Comparison of ENCODE assay signal across 8 mouse cellular contexts in genomic region chr7:65881290-65881688, GRCm38 (mm10). TPM values are rescaled to one million over a fixed set of nuclear protein-coding genes. Genes with fewer than 3 reads are reported as not detected.
DNase-seq lines count a peak whose midpoint lies in the region; ATAC-seq and TF ChIP-seq lines count a peak whose summit lies in the region.

No protein-coding gene starts in this region.

- 53% methylated on average over 12 of the region's 12 CpGs for WGBS in hindbrain, embryonic 15.5 days
- 69% methylated on average over 12 of the region's 12 CpGs for WGBS in hindbrain, embryonic 10.5 days
- 39% methylated on average over 12 of the region's 12 CpGs for WGBS in bone marrow, adult 2 months
- 33% methylated on average over 12 of the region's 12 CpGs for WGBS in liver, embryonic 16.5 days (ENCODE audit: insufficient replicate concordance)
- whole genome bisulfite sequencing in cerebellum, adult 2 months, result 12% methylated on average over 12 of the region's 12 CpGs

- no peak overlapping the region for H3K9ac ChIP-seq in hindbrain, embryonic 15.5 days
- peak overlapping the region; percentile 36; the same call in 1 of the 2 replicates for H3K9ac ChIP-seq in liver, embryonic 16.5 days (ENCODE audit: low read depth, low read length)

- H3K4me2 ChIP-seq in hindbrain, embryonic 15.5 days, result peak overlapping the region; percentile 42
- peak overlapping the region; percentile 65 for H3K4me2 ChIP-seq in liver, embryonic 16.5 days (ENCODE audit: low read depth, low read length)

- no peaks in the 10 kb centered on the region for H3K27me3 ChIP-seq in hindbrain, embryonic 15.5 days
- H3K27me3 ChIP-seq in hindbrain, embryonic 10.5 days (ENCODE audit: insufficient read depth, poor library complexity, severe bottlenecking), result no peaks in the 10 kb centered on the region
- no peaks in the 10 kb centered on the region for H3K27me3 ChIP-seq in liver, embryonic 16.5 days (ENCODE audit: control insufficient read depth, insufficient read depth, low read depth, low read length)
- H3K27me3 ChIP-seq in cerebellum, adult 2 months (ENCODE audit: control insufficient read depth, insufficient read depth, low read length), result no peaks in the 10 kb centered on the region; the same call in 1 of the 2 replicates

- peaks cover 6% of the 10 kb centered on the region for H3K4me1 ChIP-seq in hindbrain, embryonic 15.5 days (replicated peaks)
- 0 out of 2 replicates have a peak, but pooled peaks cover 5% of the 10 kb centered on the region for H3K4me1 ChIP-seq in hindbrain, embryonic 10.5 days (replicated peaks)
- no peaks in the 10 kb centered on the region for H3K4me1 ChIP-seq in bone marrow, adult 2 months (ENCODE audit: control insufficient read depth, insufficient read depth, low read length)
- peaks cover 12% of the 10 kb centered on the region for H3K4me1 ChIP-seq in liver, embryonic 16.5 days (ENCODE audit: control insufficient read depth, low read depth, low read length)
- no peaks in the 10 kb centered on the region for H3K4me1 ChIP-seq in cerebellum, adult 2 months (ENCODE audit: control insufficient read depth, insufficient read depth, low read length)

- no peak for TF ChIP-seq POLR2A in bone marrow, adult 2 months (IDR thresholded peaks at IDR 0.05; ENCODE audit: borderline replicate concordance, control insufficient read depth, low read depth, low read length)
- no peak for TF ChIP-seq POLR2A in cerebellum, adult 2 months (IDR thresholded peaks at IDR 0.05; ENCODE audit: borderline replicate concordance, insufficient read depth, low read length)

- H3K27ac ChIP-seq in hindbrain, embryonic 15.5 days (replicated peaks), result no peak overlapping the region
- no peak overlapping the region for H3K27ac ChIP-seq in hindbrain, embryonic 10.5 days
- peak overlapping the region; percentile 42; the same call in 1 of the 2 replicates for H3K27ac ChIP-seq in bone marrow, adult 2 months (ENCODE audit: control insufficient read depth, insufficient read depth, low read depth, low read length, poor library complexity)
- peak overlapping the region; percentile 90 for H3K27ac ChIP-seq in liver, embryonic 16.5 days (ENCODE audit: low read length)
- H3K27ac ChIP-seq in cerebellum, adult 2 months (ENCODE audit: insufficient read depth, low read length), result no peak overlapping the region

- no peaks in the 10 kb centered on the region for H3K9me3 ChIP-seq in hindbrain, embryonic 15.5 days
- no peaks in the 10 kb centered on the region for H3K9me3 ChIP-seq in hindbrain, embryonic 10.5 days
- H3K9me3 ChIP-seq in liver, embryonic 16.5 days (replicated peaks; ENCODE audit: control insufficient read depth, low read length), result no peaks in the 10 kb centered on the region

- no peaks in the 10 kb centered on the region for H3K36me3 ChIP-seq in hindbrain, embryonic 15.5 days
- H3K36me3 ChIP-seq in hindbrain, embryonic 10.5 days, result no peaks in the 10 kb centered on the region
- H3K36me3 ChIP-seq in liver, embryonic 16.5 days (ENCODE audit: control insufficient read depth, insufficient read depth), result no peaks in the 10 kb centered on the region

- no peak for TF ChIP-seq CTCF in bone marrow, adult 2 months (IDR thresholded peaks at IDR 0.05; ENCODE audit: control insufficient read depth, insufficient read depth, low read length)
- no peak for TF ChIP-seq CTCF in cerebellum, adult 2 months (IDR thresholded peaks at IDR 0.05; ENCODE audit: borderline replicate concordance, insufficient read depth, low read depth, low read length)

- no peak overlapping the region for H3K4me3 ChIP-seq in hindbrain, embryonic 15.5 days
- no peak overlapping the region for H3K4me3 ChIP-seq in hindbrain, embryonic 10.5 days
- H3K4me3 ChIP-seq in bone marrow, adult 2 months (replicated peaks; ENCODE audit: control insufficient read depth, low read depth, low read length), result no peak overlapping the region
- H3K4me3 ChIP-seq in liver, embryonic 16.5 days (ENCODE audit: low read depth, low read length), result peak overlapping the region; percentile 38
- H3K4me3 ChIP-seq in cerebellum, adult 2 months (replicated peaks; ENCODE audit: insufficient read depth, low read depth, low read length), result no peak overlapping the region

- peak; percentile 54; the same call in 1 of the 2 replicates for ATAC-seq in hindbrain, embryonic 15.5 days (ENCODE audit: low FRiP score, low read depth)
- ATAC-seq in granulocyte monocyte progenitor cell, adult 5-6 weeks (replicated peaks; ENCODE audit: poor library complexity, severe bottlenecking), result 0 out of 2 replicates have a peak, but pooled peaks have one; percentile 17
- ATAC-seq in liver, embryonic 16.5 days (ENCODE audit: low read depth), result peak; percentile 91

- DNase-seq in hindbrain, embryonic 10.5 days (ENCODE audit: low spot score), result no peak
- no peak for DNase-seq in adrenal gland, adult 2 months
- no peak for DNase-seq in cerebellum, adult 2 months
- no peak for DNase-seq in thymus, postnatal 36 days

RNA-seq across cellular contexts. Expression of gene Pcsk6, which starts 19.8 kb away (rescaled TPM):
- 1.0 and 1.8 TPM in 2 replicates for polyA plus RNA-seq in hindbrain, embryonic 15.5 days (2015; fragmentation: Nextera tagmentation; extraction: Ambion mirVana)
- 1.0 and 1.2 TPM in 2 replicates for polyA plus RNA-seq in hindbrain, embryonic 10.5 days (2016; fragmentation: Nextera tagmentation; extraction: Ambion mirVana)
- polyA plus RNA-seq in bone marrow, adult 2 months (2011; ENCODE audit: insufficient read depth, insufficient read length, low replicate concordance, missing spikeins), result 0.34 and 5.3 TPM in 2 replicates
- not detected in 2 replicates for total RNA-seq in granulocyte monocyte progenitor cell, adult 5-6 weeks (2014; fragmentation: Nextera tagmentation)
- not detected in 2 replicates for total RNA-seq in granulocyte monocyte progenitor cell, adult 5-6 weeks (2017)
- polyA plus RNA-seq in liver, embryonic 16.5 days (2015; fragmentation: Nextera tagmentation; extraction: Ambion mirVana), result 1.2 and 1.5 TPM in 2 replicates
- total RNA-seq in adrenal gland, adult 2 months (2021), result 10 to 100 TPM; 23.0 to 34.8 TPM
- polyA plus RNA-seq in adrenal gland, adult 2 months (2012; rRNA removed), result 7.0 and 9.8 TPM in 2 replicates
- polyA plus RNA-seq in cerebellum, adult 2 months (2012; rRNA removed), result 52.0 and 58.5 TPM in 2 replicates

Comparison
In these comparisons a context has a peak if more than half of its experiments do, and no peak if none do; other contexts are left out.
1. ATAC-seq: peak in every context shown above with its lines; median percentile 91 in liver, embryonic 16.5 days; 54 in hindbrain, embryonic 15.5 days; 17 in granulocyte monocyte progenitor cell, adult 5-6 weeks.
2. H3K27ac ChIP-seq: peak in bone marrow, adult 2 months (single experiment) and liver, embryonic 16.5 days (single experiment); none in hindbrain, embryonic 15.5 days (single experiment), hindbrain, embryonic 10.5 days (single experiment) and cerebellum, adult 2 months (single experiment).